Mouse (Mus musculus) G1E (cell line): ENCODE measurements around the gene Emc1.

Experiments
- CTCF ChIP-seq: IDR thresholded peaks from 2 replicates; pipeline ENCODE4 v1.5.1; 2012; ENCODE audit warnings: low read depth, low read length, inconsistent platforms, mixed read lengths
- GATA1 ChIP-seq: IDR thresholded peaks from 2 replicates; pipeline ENCODE4 v1.6.1; 2012; ENCODE audit warnings: borderline replicate concordance, low read length, inconsistent platforms, mixed read lengths
- TAL1 ChIP-seq: conservative IDR thresholded peaks from 2 replicates; pipeline ENCODE4 v1.6.1; 2012; ENCODE audit warnings: low read depth, low read length, inconsistent platforms, mixed read lengths

GRCm38 (mm10) chr4:139351931-139352711 is at the start of gene Emc1, which contains the start of the genes Mrto4 and Ubr4:
- TF ChIP-seq CTCF: no peak
- no peak for TF ChIP-seq GATA1
- TF ChIP-seq TAL1: no peak
